ENCODE assay signal across 9 mouse cellular contexts in the genomic region with DNA sequence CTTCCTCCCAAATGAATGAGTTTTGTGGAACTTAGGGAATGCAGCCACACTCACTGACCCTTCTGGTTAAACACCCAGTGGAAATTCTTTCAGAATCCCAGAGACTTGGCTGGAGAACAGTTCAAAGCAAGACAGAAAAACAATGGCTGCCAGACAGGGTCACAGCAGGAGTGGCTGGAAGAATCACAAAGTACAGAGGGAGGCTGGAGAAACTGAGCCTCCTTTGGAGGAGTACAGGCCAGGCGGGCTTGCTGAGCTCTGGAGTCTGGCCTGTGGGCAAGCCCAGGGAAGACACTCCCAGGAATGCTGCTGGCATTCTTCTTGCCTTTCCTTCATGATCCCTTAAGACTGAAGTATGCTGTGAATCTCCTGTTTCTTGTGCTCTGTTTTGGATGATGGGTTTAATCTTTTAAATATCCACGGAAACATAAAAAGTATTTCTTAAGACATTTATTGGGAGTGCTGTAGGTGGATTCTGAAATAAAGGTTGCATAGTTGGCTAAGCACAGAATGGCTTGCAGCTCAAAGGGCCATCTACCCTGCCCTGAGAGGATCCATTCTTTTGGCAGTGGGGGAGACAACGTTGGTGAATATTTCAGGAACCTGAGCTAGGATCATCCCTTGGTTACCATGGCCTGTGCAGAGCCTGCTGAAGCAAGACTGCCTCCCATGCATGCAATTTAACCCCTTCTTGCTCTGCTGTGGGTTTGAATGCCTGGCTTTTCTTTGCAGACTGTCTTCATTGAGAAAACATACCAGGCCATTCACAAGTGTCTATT.
DNase-seq lines count a peak whose midpoint lies in the region; ATAC-seq and TF ChIP-seq lines count a peak whose summit lies in the region.
"Had no signal": no experiment of that assay in that cellular context is flagged by ENCODE, and none has a peak within 500 bp of the region (broad histone marks: within the 10 kb centered on the region; RNA-seq: fewer than 3 reads in every experiment).

No protein-coding gene starts in this region.

- H3K4me1 ChIP-seq in embryonic fibroblast, embryonic 13.5 days (ENCODE audit: control insufficient read depth, insufficient read depth, low read length): no peaks in the 10 kb centered on the region
- no peaks in the 10 kb centered on the region for H3K4me1 ChIP-seq in midbrain, postnatal 0 days (ENCODE audit: insufficient read depth, low read length)

- no peak for TF ChIP-seq POLR2A in embryonic fibroblast, embryonic 13.5 days (IDR thresholded peaks at IDR 0.05; ENCODE audit: low read depth, low read length)

- WGBS in midbrain, postnatal 0 days: 15% methylated on average over 3 of the region's 3 CpGs

- ATAC-seq in midbrain, postnatal 0 days (ENCODE audit: low FRiP score): no peak

- no peak overlapping the region for H3K9ac ChIP-seq in midbrain, postnatal 0 days (replicated peaks; ENCODE audit: low read length, poor library complexity, severe bottlenecking)

- no peaks in the 10 kb centered on the region for H3K36me3 ChIP-seq in midbrain, postnatal 0 days (ENCODE audit: insufficient read depth, low read length)

- intact Hi-C loops in heart, postnatal 10 days (cut with DNase I): no loop called here
- intact Hi-C loops in heart, postnatal 25 days (cut with DNase I): no loop called here

- H3K27me3 ChIP-seq in midbrain, postnatal 0 days (ENCODE audit: insufficient read depth, low read length): no peaks in the 10 kb centered on the region

- H3K4me3 ChIP-seq in embryonic fibroblast, embryonic 13.5 days (ENCODE audit: insufficient read depth, low read length): no peak overlapping the region
- H3K4me3 ChIP-seq in midbrain, postnatal 0 days (ENCODE audit: low read depth, low read length): no peak overlapping the region

- DNase-seq in heart, postnatal 10 days: peak; percentile 5 to 29
- no peak for DNase-seq in heart, postnatal 25 days (ENCODE audit: low spot score)
- peak; percentile 3 for DNase-seq in right cerebral cortex, adult 18-20 months
- no peak for DNase-seq in right cerebral cortex, postnatal 36 days (ENCODE audit: low spot score in 2 of 2)
- DNase-seq in midbrain, postnatal 0 days (ENCODE audit: low spot score): peak; percentile 28
- DNase-seq in spleen, postnatal 14 days (ENCODE audit: low spot score in 2 of 2): no peak
- no peak for DNase-seq in left cerebral cortex, adult 9 months (ENCODE audit: low spot score in 2 of 2)
- DNase-seq: heart, adult 11 months had no signal

- no peaks in the 10 kb centered on the region for H3K9me3 ChIP-seq in midbrain, postnatal 0 days (ENCODE audit: low read length)

- TF ChIP-seq CTCF in embryonic fibroblast, embryonic 13.5 days (IDR thresholded peaks at IDR 0.05; ENCODE audit: borderline replicate concordance, insufficient read depth, low read length): no peak
- no peak for TF ChIP-seq CTCF in midbrain, postnatal 0 days (IDR thresholded peaks at IDR 0.05)

- H3K4me2 ChIP-seq in midbrain, postnatal 0 days (ENCODE audit: low read depth, low read length, poor library complexity, severe bottlenecking): no peak overlapping the region

- peak overlapping the region; percentile 22 for H3K27ac ChIP-seq in embryonic fibroblast, embryonic 13.5 days (ENCODE audit: insufficient read depth, low read length)
- no peak overlapping the region for H3K27ac ChIP-seq in midbrain, postnatal 0 days (ENCODE audit: low read depth, low read length)

Comparison
In these comparisons a context has a peak if more than half of its experiments do, and no peak if none do; other contexts are left out.
1. DNase-seq: peak in heart, postnatal 10 days (2 of 2), right cerebral cortex, adult 18-20 months (single experiment) and midbrain, postnatal 0 days (single experiment); none in heart, postnatal 25 days (single experiment), right cerebral cortex, postnatal 36 days (0 of 2), spleen, postnatal 14 days (0 of 2) and left cerebral cortex, adult 9 months (0 of 2).